Mouse (Mus musculus) cerebellum, postnatal 25 days (tissue): ENCODE results near the gene Vamp4.
A peak's percentile ranks its signal among the peaks of the same experiment; 100 is the strongest.

ENCODE experiments used
- DNase-seq, 2 experiments: peaks; one replicate each; pipeline ENCODE4 v3.0.0; 2021; ENCODE audit warnings: mixed read lengths in 2 of 2

The Vamp4 gene

GRCm38 (mm10) chr1:162570260-162570748, at the start of gene Vamp4:
TSS of gene Vamp4 (plus strand) at chr1:162570515.
- peak; percentile 92 to 96 for DNase-seq

- DNase-seq, result peak in 1 of 2 experiments; percentile 44
Measured at GRCm38 (mm10) chr1:162529651-162530050, 40.7 kb upstream of the Vamp4 start.

- no peak for DNase-seq
Measured at GRCm38 (mm10) chr1:162530666-162531065, 39.6 kb upstream of the Vamp4 start.

DNA sequence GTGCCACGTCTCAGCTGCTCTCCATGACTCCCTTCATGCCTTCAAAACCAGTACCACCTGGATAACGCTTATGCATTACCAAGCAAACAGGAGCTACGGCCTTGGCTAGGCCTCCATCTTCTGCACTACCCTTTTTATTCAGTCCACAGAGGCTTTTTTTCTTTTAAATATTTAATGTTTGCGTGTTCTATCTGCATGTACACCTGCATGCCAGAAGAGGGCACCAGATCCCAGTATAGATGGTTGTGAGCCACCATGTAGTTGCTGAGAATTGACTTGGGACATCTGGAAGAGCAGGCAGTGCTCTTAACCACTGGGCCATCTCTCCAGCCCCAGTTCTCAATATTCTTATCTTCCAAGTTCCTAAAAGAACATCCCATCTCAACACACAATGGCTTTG, 38.7 kb upstream of the Vamp4 start:
- no peak for DNase-seq

DNA sequence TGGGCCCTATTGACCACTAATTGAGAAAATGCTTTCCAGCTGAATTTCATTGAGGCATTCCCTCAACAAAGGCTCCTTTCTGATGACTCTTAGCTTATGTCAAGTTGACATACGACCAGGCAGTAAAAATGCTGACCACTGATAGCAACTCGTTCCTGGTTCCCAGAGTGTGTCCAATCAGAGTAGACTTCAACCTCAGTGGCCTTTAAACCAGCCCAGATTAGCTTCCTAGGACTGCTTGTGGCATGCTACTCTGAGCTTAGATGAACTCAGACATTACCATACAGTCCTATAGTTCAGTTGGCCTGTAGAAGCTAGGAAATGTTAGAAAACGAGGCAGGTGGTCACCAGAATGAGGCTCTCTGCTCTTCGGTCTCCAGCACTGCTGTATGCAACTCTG, 38.0 kb upstream of the Vamp4 start:
- DNase-seq, result no peak

DNA sequence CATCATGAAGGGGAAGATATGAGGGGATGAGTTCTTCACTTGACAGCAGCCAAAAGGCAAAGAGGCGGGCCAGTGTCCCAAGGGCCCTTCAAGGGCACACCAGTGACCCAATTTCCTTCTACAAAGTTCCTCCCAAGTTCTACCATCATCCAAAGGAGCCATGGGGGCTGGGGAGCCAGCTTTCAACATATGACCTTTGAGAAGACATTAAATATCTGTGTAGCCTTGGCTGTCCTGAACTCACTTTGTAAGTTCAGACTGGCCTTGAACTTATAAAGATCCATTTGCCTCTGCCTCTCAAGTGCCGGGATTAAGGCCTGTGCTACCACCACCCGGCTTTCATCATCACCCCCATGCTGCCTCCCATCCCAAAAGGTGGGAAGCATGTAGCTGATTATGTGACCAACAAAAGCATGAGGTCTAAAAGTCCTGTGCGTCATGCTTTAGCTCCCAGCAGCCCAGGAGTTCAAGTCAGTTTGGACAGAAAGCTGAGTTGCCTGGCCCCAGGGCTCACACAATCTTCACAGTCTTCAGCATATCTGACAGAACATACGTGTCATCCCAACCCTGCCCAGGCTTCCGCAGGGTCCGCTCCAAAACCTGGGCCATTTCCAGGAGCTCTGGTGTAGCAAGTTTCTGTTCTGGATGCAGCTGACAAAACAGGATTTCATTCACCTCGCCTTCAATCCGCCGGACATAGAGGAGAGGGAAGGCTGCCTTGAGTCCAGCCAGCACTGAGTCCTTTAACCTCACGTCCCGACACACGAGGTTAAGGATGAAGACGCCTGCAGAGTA, 36.4 kb upstream of the Vamp4 start:
- DNase-seq, result no peak

GRCm38 (mm10) chr1:162543231-162543630, 27.1 kb upstream of the Vamp4 start:
- DNase-seq, result no peak

GRCm38 (mm10) chr1:162547607-162548006, 22.7 kb upstream of the Vamp4 start:
- no peak for DNase-seq

DNA sequence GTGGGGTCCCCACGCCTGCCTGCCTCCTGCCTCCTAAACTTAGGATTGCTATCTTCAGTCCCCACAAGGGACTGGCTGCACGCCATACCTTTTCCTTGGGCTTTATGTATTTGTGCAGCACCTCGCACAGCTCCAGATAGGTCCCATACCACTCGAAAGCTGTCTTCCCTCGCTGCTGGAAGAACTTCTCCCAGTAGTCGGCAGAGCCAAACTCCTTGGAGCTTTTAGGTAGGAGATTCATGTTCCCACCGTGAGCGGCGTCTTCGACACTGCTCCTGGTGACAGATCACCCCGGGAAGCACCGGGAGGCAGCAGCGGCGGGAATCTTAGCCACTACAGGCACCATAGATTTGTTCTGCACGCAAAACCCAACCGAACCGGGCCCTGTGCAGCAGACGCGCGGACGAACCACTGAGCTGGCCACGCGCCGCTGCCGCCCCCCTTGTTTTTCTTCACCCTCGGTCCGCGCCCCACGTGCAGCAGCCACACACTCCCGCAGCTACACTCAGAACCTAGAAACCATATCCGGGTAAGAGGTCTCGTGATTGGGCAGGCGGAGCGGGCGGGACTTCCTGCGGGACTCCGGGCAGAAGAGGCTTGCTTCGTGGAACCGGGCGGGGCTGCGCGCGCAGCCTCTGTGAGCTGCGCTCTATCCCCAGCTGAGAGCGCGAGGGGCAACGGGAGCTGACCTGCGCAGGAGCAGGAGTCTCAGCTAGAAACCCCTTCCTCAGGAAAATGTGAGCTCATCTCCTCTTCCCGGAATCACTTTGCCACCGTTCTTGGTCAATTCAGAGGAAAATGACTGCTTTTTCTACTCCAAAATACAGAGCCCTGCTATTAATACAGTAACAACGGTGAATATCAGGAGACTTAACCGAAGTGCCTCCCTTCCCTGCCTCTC, 22.0 kb upstream of the Vamp4 start, which contains the start of gene Mettl13:
Mettl13 (minus strand) TSS at position 536 of the 901 bp plus-strand sequence.
- DNase-seq, result peak; percentile 85 to 94

DNA sequence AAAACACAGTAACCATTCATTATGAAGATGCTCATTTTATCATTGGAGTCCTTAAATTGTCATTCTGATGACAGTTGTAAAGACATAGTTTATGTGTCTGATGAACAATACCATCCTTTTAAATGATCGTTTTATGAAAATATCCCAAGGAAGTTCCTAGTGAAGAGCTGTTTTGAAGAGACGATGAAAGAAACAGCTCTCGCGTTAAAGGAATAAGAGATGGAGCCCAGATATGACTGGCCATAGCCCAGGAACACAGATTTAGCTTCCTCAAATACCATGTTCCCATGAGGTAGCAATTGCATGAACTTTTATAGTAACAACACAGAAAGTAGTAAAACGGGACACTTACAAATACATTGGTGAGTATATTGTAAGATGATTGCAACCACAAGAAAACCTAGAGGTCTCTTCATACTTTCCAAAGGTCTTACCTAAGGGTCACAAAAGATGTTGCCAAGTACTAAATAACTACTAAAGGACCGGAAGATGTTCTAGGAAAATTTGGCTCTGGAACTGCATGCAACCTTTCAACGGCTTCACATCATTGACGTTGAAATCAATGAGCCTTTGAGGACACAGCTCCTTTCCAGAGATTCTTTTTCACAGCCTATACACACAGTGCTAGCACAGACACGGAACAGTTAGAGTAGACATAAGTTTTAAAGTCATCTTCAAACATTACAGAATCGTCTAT, 21.2 kb upstream of the Vamp4 start:
- no peak for DNase-seq

- no peak for DNase-seq
Measured at GRCm38 (mm10) chr1:162549615-162550283, 20.6 kb upstream of the Vamp4 start.

DNA sequence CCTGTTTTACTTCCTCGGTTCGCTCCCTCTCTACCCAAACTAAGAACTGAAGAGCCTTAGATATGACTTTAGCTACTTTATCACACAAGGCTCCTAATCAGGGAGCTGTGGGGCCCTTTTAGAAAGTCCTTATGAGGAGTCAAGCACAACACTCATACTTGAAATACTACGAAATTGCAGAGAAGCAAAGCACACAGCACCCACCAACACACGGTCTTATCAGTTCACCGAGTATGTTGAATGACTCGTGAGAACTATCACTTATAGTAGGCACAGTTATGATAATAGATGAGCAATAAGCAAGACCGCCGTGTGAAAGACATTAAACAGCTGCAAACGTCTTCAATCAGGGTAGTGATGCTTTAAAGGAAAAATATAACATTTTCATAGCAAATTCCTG, 17.4 kb upstream of the Vamp4 start:
- DNase-seq, result no peak

- no peak for DNase-seq
Measured at GRCm38 (mm10) chr1:162554193-162554592, 16.1 kb upstream of the Vamp4 start.

DNA sequence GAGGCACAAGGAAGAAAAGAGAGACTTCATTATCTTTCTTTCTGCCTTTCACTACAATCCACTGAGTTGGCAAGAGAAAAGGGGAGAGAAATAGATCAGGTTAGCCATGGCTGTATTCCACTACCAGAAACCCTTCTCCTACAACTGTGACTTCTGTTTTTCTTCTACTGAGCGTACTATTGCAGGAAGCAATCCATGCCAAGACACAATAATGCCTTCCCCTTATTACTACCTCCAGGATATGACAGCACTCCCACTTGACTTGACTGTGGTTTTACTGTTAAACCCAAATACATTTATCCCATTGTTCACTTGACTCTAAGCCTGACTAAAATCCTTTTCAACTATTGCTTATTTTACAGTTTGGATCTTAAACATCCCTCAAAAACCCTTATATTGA, 7.1 kb upstream of the Vamp4 start:
- DNase-seq, result no peak

DNA sequence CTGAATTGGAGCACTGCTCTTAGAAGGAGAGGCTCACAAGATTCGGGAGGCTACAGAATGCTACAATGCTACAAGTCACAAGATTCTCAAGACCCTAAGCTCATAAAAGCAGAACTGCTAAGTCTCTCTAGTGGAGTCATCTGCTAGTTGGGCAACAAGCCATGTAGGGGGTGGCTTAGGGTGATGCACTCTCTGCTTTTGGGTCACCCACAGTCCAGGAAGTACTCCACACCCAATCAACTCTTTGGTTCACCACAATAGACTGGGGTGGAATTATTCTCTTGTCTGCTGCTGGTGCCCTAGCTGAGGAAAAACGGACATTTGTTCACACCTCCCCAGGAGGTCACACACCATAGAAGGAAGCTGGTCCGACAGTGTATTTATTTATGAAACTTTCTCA, 5.3 kb upstream of the Vamp4 start:
- no peak for DNase-seq

DNA sequence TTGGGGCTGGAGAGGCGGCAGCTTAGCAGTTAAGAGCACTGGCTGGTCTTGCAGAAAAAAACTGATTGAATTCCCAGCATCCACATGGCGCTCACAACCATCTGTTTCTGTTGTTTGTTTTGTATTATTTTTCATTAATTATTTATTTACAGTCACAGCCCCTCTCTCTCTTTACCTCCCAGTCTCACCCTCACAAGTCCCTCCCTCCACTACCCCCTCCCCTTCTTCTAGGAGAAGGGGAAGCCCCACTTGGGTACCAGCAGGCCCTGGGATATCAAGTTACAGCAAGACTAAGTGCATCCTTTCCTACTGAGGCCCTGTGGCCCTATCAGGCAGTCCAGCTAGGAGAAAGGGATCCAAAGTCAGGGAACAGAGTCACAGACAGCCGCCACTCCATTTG, 3.0 kb upstream of the Vamp4 start:
- DNase-seq, result no peak

DNA sequence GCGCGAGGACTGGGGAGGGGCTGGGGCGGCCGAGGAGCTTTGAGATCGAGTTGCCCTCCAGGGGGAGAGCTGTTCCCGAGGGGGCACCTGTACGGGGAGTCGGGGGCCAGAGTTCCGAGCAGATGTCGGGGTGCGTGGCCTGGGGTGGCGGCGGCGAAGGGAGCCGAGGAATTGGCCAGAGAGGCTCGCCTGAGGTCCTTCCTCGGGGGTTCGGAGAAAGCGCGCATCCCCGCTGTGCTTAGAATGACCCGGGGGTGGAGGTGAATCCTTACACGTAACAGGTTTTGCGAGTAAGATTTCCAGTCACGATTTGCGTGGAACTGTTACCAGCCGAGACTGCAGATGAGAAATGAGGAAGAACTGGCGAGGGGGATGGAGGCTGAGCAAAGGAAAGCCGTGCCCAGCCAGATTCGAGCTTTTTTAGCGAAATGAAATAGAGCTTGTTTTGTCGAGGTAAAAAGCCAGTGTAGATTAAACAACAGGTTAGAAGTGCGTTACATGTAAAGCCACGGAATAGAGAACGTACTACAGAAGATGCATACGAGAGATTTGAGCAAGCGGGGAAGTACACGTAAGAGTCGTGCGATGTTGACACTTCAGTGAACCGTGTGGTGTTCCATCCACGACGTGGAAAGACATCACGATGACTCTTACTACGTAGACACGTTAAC, 751 bp downstream of the Vamp4 start:
- DNase-seq, result peak in 1 of 2 experiments; percentile 67

- DNase-seq, result no peak
Measured at GRCm38 (mm10) chr1:162575098-162575497, 4.8 kb downstream of the Vamp4 start.

DNA sequence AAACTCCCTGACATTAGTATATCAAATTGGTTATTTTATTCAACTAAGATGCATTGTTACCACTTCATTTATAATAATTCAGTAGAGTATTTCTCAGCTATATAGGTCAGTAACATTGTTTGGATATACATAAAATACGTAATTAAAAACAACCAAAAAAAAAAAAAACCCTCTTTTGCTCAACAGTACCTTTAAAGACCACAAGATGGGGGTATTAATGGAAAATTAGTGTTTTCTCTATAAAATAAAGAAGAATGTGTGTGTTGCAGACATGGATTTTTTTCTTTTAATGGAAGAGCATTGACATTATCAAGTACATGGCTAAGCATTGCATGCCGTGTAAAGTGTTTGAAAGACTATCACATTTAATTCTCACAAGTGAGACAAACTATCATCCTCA, 12.6 kb downstream of the Vamp4 start:
- no peak for DNase-seq

DNA sequence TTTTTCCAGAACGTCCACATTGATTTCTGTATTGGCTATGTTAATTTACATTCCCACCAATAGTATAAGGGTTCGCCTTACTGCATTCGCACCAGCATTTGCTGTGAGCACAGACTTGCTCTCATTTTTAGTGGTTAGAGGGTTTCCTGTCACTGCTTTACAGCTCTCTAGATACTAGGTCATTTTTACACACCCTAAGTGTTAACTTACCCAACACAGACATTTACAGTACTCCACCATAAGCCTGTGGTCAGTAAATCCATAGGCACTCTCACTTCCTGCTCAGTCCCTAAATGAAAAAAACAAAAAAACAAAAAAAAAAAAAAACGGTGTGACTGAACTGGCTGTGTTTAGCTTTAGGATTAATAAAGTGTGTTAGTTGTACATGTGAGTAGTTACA, 16.0 kb downstream of the Vamp4 start:
- no peak for DNase-seq

- DNase-seq, result no peak
Measured at GRCm38 (mm10) chr1:162588606-162589005, 18.3 kb downstream of the Vamp4 start.

DNA sequence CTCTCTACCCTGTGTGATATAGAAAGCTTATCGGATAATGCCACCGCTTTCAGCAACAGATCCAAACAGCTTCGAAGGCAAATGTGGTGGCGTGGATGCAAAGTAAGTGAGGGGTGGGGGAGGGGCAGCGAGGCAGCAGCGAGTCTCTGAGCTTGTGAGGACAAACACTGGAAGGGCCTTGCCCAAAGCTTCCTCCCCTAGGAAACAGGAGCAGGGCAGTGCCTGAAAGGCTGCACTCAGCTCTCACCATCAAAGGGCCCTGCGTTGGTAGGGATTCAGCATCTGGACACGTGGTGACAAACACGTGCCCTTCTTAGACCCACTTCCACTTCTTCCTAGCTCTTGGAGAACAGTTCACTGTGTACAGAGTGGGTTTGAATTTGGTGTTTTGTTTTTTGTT, 19.1 kb downstream of the Vamp4 start:
- DNase-seq, result no peak
